Mouse (Mus musculus) gastrocnemius, postnatal 10 days (tissue): ENCODE measurements around the gene Blnk. TPM values are rescaled to one million over a fixed set of nuclear protein-coding genes. Genes with fewer than 3 reads are reported as not detected.

ENCODE experiments used
- DNase-seq: peaks from one replicate; pipeline ENCODE4 v3.0.0; 2021; ENCODE audit warnings: mixed read lengths
- long read RNA-seq, 2 experiments: library from polyadenylated mRNA; stranded (forward); transcript quantifications; one replicate each; pipeline ENCODE4 v2.0.0; 2021
- total RNA-seq, 2 experiments: library from RNA; stranded (reverse); gene quantifications; 2 replicates each; pipeline ENCODE4 v1.2.3; 2021

Blnk gene
- 1 to 10 TPM in 1 of 2 experiments, under 1 TPM in 1; 0.31 to 1.8 TPM for total RNA-seq
- long read RNA-seq, experiment 1, partial matches to known transcripts: 0 of 2 reads
- long read RNA-seq, experiment 1, other reads (novel, unspliced or antisense): 0 of 2 reads
- long read RNA-seq, experiment 2: 0 reads

- peak; percentile 47 for DNase-seq
Measured at GRCm38 (mm10) chr19:40994057-40994585, at the start of gene Blnk. Blnk (minus strand) TSS chr19:40994535.

GRCm38 (mm10) chr19:41039110-41039509 lies 44.8 kb upstream of the Blnk start:
- no peak for DNase-seq

- no peak for DNase-seq
Measured at GRCm38 (mm10) chr19:41035809-41036551, 41.6 kb upstream of the Blnk start.

GRCm38 (mm10) chr19:41031869-41032268 lies 37.5 kb upstream of the Blnk start:
- DNase-seq: no peak

- no peak for DNase-seq
Measured at GRCm38 (mm10) chr19:41031009-41031408, 36.7 kb upstream of the Blnk start.

GRCm38 (mm10) chr19:41030161-41030560 lies 35.8 kb upstream of the Blnk start:
- no peak for DNase-seq

- DNase-seq: no peak
Measured at GRCm38 (mm10) chr19:41029219-41029618, 34.9 kb upstream of the Blnk start, which contains the start of gene Dntt. Dntt (plus strand) TSS chr19:41029275.

- no peak for DNase-seq
Measured at GRCm38 (mm10) chr19:41027601-41028000, 33.3 kb upstream of the Blnk start.

GRCm38 (mm10) chr19:41027024-41027423 lies 32.7 kb upstream of the Blnk start:
- DNase-seq: no peak

GRCm38 (mm10) chr19:41026551-41026950 lies 32.2 kb upstream of the Blnk start:
- DNase-seq: no peak

- DNase-seq: no peak
Measured at GRCm38 (mm10) chr19:41022244-41022643, 27.9 kb upstream of the Blnk start.

GRCm38 (mm10) chr19:41020537-41020936 lies 26.2 kb upstream of the Blnk start:
- no peak for DNase-seq

GRCm38 (mm10) chr19:41019164-41019675 lies 24.9 kb upstream of the Blnk start:
- DNase-seq: no peak

- peak; percentile 32 for DNase-seq
Measured at GRCm38 (mm10) chr19:41015951-41016716, 21.8 kb upstream of the Blnk start.

- no peak for DNase-seq
Measured at GRCm38 (mm10) chr19:41014003-41014402, 19.7 kb upstream of the Blnk start.

- DNase-seq: no peak
Measured at GRCm38 (mm10) chr19:41013591-41013990, 19.3 kb upstream of the Blnk start.

GRCm38 (mm10) chr19:41011676-41012075 lies 17.3 kb upstream of the Blnk start:
- no peak for DNase-seq

GRCm38 (mm10) chr19:41008674-41009395 lies 14.5 kb upstream of the Blnk start:
- DNase-seq: no peak

GRCm38 (mm10) chr19:41007733-41008132 lies 13.4 kb upstream of the Blnk start:
- DNase-seq: no peak

GRCm38 (mm10) chr19:41007326-41007725 lies 13.0 kb upstream of the Blnk start:
- no peak for DNase-seq

GRCm38 (mm10) chr19:41006621-41007020 lies 12.3 kb upstream of the Blnk start:
- no peak for DNase-seq

GRCm38 (mm10) chr19:41003694-41004315 lies 9.5 kb upstream of the Blnk start:
- DNase-seq: no peak
